Mouse (Mus musculus) CD4-positive naive resting alpha-beta T cell, adult 76 days (primary cell): ENCODE data around the gene Myo15b. TPM values are rescaled to one million over a fixed set of nuclear protein-coding genes. Genes with fewer than 3 reads are reported as not detected.

ENCODE experiments used
- total RNA-seq: library from RNA; stranded (reverse); gene quantifications from one replicate; pipeline ENCODE4 v1.2.4, GENCODE M21; 2023

Myo15b gene
- total RNA-seq, result not detected

GRCm38 (mm10) chr11:115858354-115858753 lies at the start of gene Myo15b:
Myo15b (plus strand) TSS chr11:115858406.

GRCm38 (mm10) chr11:115813507-115814296 lies 44.5 kb upstream of the Myo15b start, which contains the start of gene Caskin2:
Caskin2 (minus strand) TSS chr11:115813639.

GRCm38 (mm10) chr11:115814605-115815450 lies 43.4 kb upstream of the Myo15b start, which contains the start of gene Tsen54:
Tsen54 (plus strand) TSS chr11:115814724.

GRCm38 (mm10) chr11:115823774-115824740 lies 34.1 kb upstream of the Myo15b start, which contains the start of gene Llgl2:
Llgl2 (plus strand) TSS chr11:115824049.

GRCm38 (mm10) chr11:115899486-115900266 lies 41.5 kb downstream of the Myo15b start, which contains the start of gene Smim5:
Smim5 (plus strand) TSS chr11:115899966.

GRCm38 (mm10) chr11:115911632-115912376 lies 53.6 kb downstream of the Myo15b start, which contains the start of gene Smim6:
Smim6 (plus strand) TSS chr11:115912017.

GRCm38 (mm10) chr11:115933108-115933746 lies 75.0 kb downstream of the Myo15b start, which contains the start of the genes Sap30bp and Recql5:
Sap30bp (plus strand) TSS chr11:115933282.
Recql5 (minus strand) TSS chr11:115933477.

Other genes with a start within 250 kb of the Myo15b start
- gene Mif4gd, start 245.4 kb upstream of the Myo15b start, total RNA-seq, result 91.1 TPM
- gene Slc25a19, start 230.1 kb upstream of the Myo15b start, total RNA-seq, result 36.2 TPM
- 140 TPM for gene Grb2, start 149.8 kb upstream of the Myo15b start, total RNA-seq
- 45.5 TPM for gene Tmem94, start 93.0 kb upstream of the Myo15b start, total RNA-seq
- gene Caskin2, start 44.8 kb upstream of the Myo15b start, total RNA-seq, result 1.1 TPM
- 16.3 TPM for gene Tsen54, start 43.7 kb upstream of the Myo15b start, total RNA-seq
- gene Llgl2, start 34.4 kb upstream of the Myo15b start, total RNA-seq, result 24.1 TPM
- not detected for gene Smim5, start 41.6 kb downstream of the Myo15b start, total RNA-seq
- gene Smim6, start 53.6 kb downstream of the Myo15b start, total RNA-seq, result not detected
- gene Sap30bp, start 74.9 kb downstream of the Myo15b start, total RNA-seq, result 56.8 TPM
- 18.0 TPM for gene Recql5, start 75.1 kb downstream of the Myo15b start, total RNA-seq
- not detected for gene Itgb4, start 116.3 kb downstream of the Myo15b start, total RNA-seq
- gene Galk1, start 154.3 kb downstream of the Myo15b start, total RNA-seq, result 12.6 TPM
- gene H3f3b, start 169.6 kb downstream of the Myo15b start, total RNA-seq, result 1,542 TPM
- 62.9 TPM for gene Unk, start 171.9 kb downstream of the Myo15b start, total RNA-seq
- 71.6 TPM for gene Unc13d, start 219.6 kb downstream of the Myo15b start, total RNA-seq
- 192 TPM for gene Wbp2, start 228.6 kb downstream of the Myo15b start, total RNA-seq